Mouse (Mus musculus) liver, embryonic 15.5 days (tissue): ENCODE data around the gene Cyp1a2. TPM values are rescaled to one million over a fixed set of nuclear protein-coding genes. Genes with fewer than 3 reads are reported as not detected.

Experiments used
- ATAC-seq: fragments of 200-750 bp; cut with Nextera tagmentation; 2 replicates; pipeline ENCODE4 v1.8.0; 2017; ENCODE audit warnings: moderate number of reproducible peaks, mild to moderate bottlenecking, moderate library complexity; ENCODE audit not compliant: insufficient read depth
- H3K27ac ChIP-seq: fragments of 300-500 bp; sonication (generic); replicated peaks from 2 replicates; pipeline ENCODE4 v1.5.1; 2015; ENCODE audit warnings: mild to moderate bottlenecking, inconsistent platforms
- H3K27me3 ChIP-seq: fragments of 300-500 bp; sonication (generic); 2 replicates; pipeline ENCODE4 v1.6.1; 2015; ENCODE audit warnings: mild to moderate bottlenecking, inconsistent platforms
- H3K36me3 ChIP-seq: fragments of 300-500 bp; sonication (generic); replicated peaks from 2 replicates; pipeline ENCODE4 v1.6.1; 2015; ENCODE audit warnings: moderate library complexity, mild to moderate bottlenecking, inconsistent platforms
- H3K4me1 ChIP-seq: fragments of 300-500 bp; sonication (generic); replicated peaks from 2 replicates; pipeline ENCODE4 v1.6.1; 2015; ENCODE audit warnings: inconsistent platforms
- H3K4me2 ChIP-seq: fragments of 300-500 bp; sonication (generic); 2 replicates; pipeline ENCODE4 v1.6.1; 2015; ENCODE audit warnings: moderate library complexity, mild to moderate bottlenecking, inconsistent platforms
- H3K4me3 ChIP-seq: fragments of 300-500 bp; sonication (generic); replicated peaks from 2 replicates; pipeline ENCODE4 v1.5.1; 2015; ENCODE audit warnings: mild to moderate bottlenecking, inconsistent platforms
- H3K9ac ChIP-seq: fragments of 300-500 bp; sonication (generic); 2 replicates; pipeline ENCODE4 v1.6.1; 2015; ENCODE audit warnings: moderate library complexity, mild to moderate bottlenecking, inconsistent platforms
- H3K9me3 ChIP-seq: fragments of 300-500 bp; sonication (generic); replicated peaks from 2 replicates; pipeline ENCODE4 v1.6.1; 2016; ENCODE audit warnings: inconsistent platforms
- WGBS: fragments of 180-500 bp; shearing (Covaris S2); methylation state at CpG from one replicate; pipeline ENCODE4 v1.1.7; 2015; ENCODE audit warnings: mixed read lengths; ENCODE audit not compliant: insufficient replicate concordance; 5-methylcytosine and 5-hydroxymethylcytosine counted together
- polyA plus RNA-seq: library from polyadenylated mRNA; unstranded; fragments of >200 nt; fragmentation: Nextera tagmentation; extraction: Ambion mirVana; gene quantifications from 2 replicates; pipeline ENCODE4 v1.2.1, GENCODE M21; 2015

The Cyp1a2 gene
- polyA plus RNA-seq, 1 experiment from 2014 or later = 0.14 TPM

DNA sequence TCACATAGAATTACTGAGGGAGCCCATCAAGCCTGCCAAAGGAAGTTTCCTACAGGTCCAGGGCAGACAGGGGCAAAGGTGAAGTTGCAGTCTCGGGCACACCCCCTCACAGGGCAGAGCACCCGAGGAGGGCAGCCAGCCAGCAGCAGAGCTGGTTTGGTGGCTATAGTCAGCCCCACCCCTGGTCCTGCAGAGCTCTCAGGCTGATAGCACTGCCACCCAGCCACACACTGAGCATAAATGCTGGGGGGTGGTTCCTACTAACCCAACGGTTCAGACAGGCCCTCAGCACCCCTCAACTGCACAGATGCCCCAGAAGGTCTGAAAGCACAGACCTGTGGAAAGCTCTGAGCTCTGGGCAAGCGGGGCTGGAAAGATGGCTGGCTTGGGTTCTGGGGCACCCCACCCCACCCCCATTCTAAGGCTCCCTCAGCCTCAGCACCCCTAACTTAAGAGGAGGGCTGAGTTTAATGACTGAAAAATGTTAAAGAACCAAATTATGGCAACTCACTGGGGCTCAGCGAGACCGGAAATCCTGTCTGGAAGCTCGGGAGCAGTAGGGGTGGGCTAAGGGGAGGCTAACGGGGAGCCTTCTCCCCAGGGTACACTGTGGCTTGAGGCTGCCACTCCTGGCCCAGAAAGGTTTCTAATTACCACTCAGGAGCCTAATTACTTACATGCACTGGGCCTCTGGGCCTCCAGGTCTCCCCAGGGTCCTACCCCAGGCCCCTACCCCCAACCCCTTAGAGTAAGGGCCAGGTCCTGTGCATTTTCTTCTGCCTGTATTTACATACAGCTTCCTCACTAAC is 44.6 kb downstream of the Cyp1a2 start:
- peak; percentile 80 for ATAC-seq
- Histone ChIP-seq H3K9ac (peak overlapping the region; percentile 19), H3K27me3 (no peaks in the 10 kb centered on the region), H3K4me1 (peaks cover 93% of the 10 kb centered on the region), H3K36me3 (peaks cover 20% of the 10 kb centered on the region), H3K4me2 (peak overlapping the region; percentile 71), H3K9me3 (no peaks in the 10 kb centered on the region), H3K27ac (peak overlapping the region; percentile 96), H3K4me3 (peak overlapping the region; percentile 24)
- 6% methylated on average over 8 of the region's 8 CpGs for WGBS

DNA sequence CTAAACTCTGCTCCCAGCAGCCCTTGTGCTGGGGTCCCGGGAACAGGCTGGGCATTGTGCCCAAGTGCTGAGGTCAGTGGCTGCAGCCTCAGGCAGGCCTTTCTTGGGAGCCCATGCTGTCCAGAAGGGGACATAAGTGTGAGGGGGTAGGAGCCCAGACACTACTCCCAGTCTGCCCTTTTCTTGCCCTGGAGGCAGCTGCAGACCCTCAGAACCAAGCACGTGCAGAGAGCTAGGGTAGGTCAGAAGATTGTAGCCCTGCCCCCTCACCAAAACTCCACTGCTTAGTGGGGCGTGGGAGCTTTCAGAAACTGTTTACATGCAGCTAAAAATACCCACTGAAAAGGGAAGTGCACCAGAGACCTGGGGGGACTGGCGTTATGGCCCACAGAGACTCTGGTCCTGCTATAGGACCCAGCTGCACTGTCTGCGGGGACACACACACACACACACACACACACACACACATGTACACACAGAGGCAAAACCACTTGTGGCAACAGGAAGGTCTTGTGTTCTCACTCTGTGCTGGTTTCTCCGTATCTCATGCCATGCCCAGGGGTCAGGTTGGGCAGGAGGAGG is 45.7 kb downstream of the Cyp1a2 start:
- Histone ChIP-seq H3K4me2 (peak overlapping the region; percentile 71), H3K9ac (peak overlapping the region; percentile 21; the same call in 1 of the 2 replicates), H3K27me3 (no peaks in the 10 kb centered on the region), H3K4me3 (no peak overlapping the region), H3K36me3 (peaks cover 28% of the 10 kb centered on the region), H3K9me3 (no peaks in the 10 kb centered on the region), H3K4me1 (peaks cover 93% of the 10 kb centered on the region), H3K27ac (peak overlapping the region; percentile 96)
- 10% methylated on average over 6 of the region's 6 CpGs for WGBS
- no peak for ATAC-seq

DNA sequence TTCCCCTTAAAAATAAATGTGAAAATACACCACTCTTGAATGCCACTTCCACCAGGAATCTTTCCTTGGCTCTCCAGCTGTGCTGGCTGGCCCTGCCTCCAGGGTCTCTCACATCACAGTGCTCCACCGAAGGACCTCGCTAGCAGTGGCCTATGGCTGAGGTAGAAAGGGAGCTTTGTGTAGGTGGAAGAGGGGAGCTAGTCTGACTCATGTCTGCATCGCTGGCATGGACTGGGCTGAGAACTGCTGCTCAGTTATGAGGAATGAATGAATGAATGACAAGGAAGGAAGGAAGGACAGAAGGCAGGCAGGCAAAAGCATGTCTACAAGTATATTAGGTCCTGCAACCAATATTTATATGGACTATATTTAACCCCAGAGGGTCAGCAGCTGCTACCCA is 46.2 kb downstream of the Cyp1a2 start:
- 53% methylated on average over 3 of the region's 3 CpGs for WGBS
- H3K9ac ChIP-seq = 0 out of 2 replicates have a peak overlapping the region, but pooled peaks have one; percentile 21
- no peaks in the 10 kb centered on the region for H3K9me3 ChIP-seq
- peaks cover 91% of the 10 kb centered on the region for H3K4me1 ChIP-seq
- H3K4me2 ChIP-seq = no peak overlapping the region
- peaks cover 29% of the 10 kb centered on the region for H3K36me3 ChIP-seq
- H3K27ac ChIP-seq = peak overlapping the region; percentile 96
- no peaks in the 10 kb centered on the region for H3K27me3 ChIP-seq
- ATAC-seq = no peak
- H3K4me3 ChIP-seq = no peak overlapping the region

DNA sequence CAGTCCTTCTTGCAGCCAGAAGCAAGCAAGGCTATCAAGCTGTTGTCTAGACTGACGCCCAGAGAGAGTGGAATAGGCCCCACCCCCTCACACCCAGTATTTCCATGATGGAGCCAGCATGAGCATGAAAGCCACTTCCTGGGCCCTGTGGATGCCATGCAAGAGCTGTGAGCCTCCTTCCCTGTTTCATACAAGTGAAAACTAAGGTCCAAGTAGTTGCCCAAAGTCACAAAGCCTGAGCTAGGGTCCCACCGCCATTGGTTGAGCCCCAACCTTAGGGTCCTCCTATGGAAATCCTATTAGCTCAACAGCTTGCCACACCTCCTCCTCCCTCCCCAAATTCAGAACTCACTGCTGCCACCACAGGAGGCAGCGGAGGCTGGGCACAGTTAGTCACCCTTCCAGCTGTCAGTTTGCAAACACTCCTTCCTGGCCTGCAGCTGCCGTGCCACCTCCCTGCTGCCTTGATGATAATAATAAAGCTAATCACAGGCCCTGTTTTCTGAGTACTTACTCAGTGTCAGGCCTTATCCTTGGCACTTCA is 50.0 kb downstream of the Cyp1a2 start:
- H3K36me3 ChIP-seq = peaks cover 56% of the 10 kb centered on the region
- no peak overlapping the region for H3K4me2 ChIP-seq
- no peak for ATAC-seq
- no peak overlapping the region for H3K4me3 ChIP-seq
- no peak overlapping the region for H3K9ac ChIP-seq
- no peak overlapping the region; the same call in 1 of the 2 replicates for H3K27ac ChIP-seq
- no peaks in the 10 kb centered on the region for H3K9me3 ChIP-seq
- H3K4me1 ChIP-seq = peaks cover 62% of the 10 kb centered on the region
- H3K27me3 ChIP-seq = no peaks in the 10 kb centered on the region
- whole genome bisulfite sequencing = 30% methylated on average over 4 of the region's 4 CpGs

DNA sequence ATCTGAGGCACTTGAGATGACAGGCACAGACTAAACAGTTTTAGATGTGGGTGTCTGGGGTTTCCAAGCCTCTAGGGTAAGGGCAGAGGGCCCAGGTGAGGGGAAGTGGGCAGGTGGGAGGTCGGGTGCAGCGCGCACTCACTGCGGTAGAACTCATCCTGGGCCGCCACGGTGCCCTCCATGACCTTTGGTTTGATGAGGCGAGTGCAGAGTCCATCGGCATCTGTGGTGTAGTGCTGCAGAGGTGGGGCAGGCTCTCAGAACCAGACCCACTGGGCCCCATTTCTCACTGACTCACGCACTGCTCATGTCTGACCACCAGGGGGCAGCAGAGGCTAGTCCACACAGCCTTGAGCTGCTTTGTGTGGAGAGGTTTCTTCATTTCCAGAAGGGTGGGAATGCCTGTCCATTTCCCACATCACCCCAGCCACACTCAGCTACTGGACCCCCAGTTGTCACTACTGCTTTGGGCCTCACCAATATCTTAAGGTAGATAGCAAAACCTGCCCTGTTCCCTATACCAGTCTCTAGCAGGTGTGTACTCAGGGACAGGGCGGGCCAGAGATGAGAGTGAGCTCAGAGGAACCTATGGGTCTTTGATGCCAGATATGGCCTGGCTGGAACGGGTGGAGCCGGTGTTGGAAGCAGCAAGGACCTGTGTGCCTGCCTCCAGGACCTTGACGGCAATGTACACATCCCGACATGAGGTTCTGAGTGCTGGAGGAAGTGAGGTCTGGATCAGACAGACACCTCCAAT is 54.2 kb downstream of the Cyp1a2 start:
- WGBS = 58% methylated on average over 14 of the region's 14 CpGs
- no peak overlapping the region for H3K9ac ChIP-seq
- no peak overlapping the region for H3K4me2 ChIP-seq
- no peak overlapping the region for H3K4me3 ChIP-seq
- no peaks in the 10 kb centered on the region for H3K9me3 ChIP-seq
- H3K27me3 ChIP-seq = no peaks in the 10 kb centered on the region
- peaks cover 84% of the 10 kb centered on the region for H3K36me3 ChIP-seq
- peaks cover 26% of the 10 kb centered on the region for H3K4me1 ChIP-seq
- peak; percentile 40 for ATAC-seq
- peak overlapping the region; percentile 6; the same call in 1 of the 2 replicates for H3K27ac ChIP-seq

DNA sequence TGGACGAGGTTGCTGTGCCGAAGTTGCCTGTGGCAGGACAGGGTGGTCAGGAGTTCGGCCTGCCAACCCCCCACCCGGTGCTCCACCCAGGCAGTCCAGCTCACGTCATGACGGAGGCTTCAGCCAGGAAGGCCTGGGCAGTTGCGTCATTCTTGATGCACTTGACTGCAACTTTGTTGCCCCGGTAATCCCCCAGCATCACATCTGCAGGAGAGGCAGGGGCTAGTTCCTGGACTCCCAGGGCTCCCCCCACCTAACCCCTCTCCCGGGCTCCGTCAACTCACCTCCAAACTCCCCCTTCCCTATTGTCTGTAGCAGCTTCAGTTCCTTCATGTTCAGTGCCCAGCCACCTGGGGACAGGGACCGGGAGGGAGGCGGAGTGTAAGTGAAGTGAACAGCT is 54.8 kb downstream of the Cyp1a2 start:
- Histone ChIP-seq H3K4me2 (no peak overlapping the region), H3K27ac (no peak overlapping the region), H3K4me3 (no peak overlapping the region), H3K27me3 (no peaks in the 10 kb centered on the region), H3K4me1 (peaks cover 26% of the 10 kb centered on the region), H3K36me3 (peaks cover 78% of the 10 kb centered on the region), H3K9ac (no peak overlapping the region), H3K9me3 (no peaks in the 10 kb centered on the region)
- 76% methylated on average over 12 of the region's 12 CpGs for WGBS
- ATAC-seq = no peak

DNA sequence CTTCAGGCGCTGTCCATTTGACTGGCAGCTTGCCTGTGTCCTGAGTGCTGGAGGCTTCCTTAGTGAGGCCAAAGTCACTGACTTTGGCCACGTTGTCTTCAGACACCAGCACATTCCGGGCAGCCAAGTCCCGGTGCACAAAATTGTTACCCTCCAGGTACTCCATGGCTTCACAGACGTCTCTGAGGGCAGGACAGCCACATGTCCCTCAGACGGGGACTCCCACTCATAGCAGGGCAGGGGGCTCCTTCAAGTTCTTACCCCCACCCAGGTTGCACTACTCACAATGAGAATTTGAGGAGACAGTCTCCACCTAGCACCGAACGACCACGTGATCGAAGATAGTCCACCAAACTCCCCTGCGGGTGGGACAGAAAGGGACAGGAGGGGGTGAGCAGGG is 55.6 kb downstream of the Cyp1a2 start:
- H3K36me3 ChIP-seq = peaks cover 72% of the 10 kb centered on the region

DNA sequence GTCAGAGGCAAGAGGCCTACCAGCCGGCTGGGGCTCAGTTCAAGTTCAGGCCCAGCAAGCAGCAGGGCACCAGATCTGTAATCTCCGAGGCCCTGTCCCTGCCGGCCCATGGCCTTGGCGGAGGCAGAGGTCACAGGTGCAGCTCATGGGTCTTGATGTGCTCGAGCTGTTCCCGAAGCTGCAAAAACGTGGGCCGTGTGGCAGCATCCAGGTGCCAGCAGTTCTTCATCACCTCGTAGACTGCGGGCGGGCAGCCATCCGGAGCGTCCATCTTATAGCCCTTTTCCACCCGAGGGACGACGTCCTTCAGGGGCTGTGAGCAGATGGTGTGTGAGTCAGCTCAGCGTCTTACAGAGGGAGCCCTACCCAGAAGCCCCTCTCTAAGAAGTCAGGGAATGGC is 56.3 kb downstream of the Cyp1a2 start:
- H3K36me3 ChIP-seq = peaks cover 70% of the 10 kb centered on the region
- H3K27ac ChIP-seq = no peak overlapping the region
- 83% methylated on average over 17 of the region's 17 CpGs for whole genome bisulfite sequencing
- H3K9ac ChIP-seq = no peak overlapping the region
- no peak overlapping the region for H3K4me2 ChIP-seq
- H3K27me3 ChIP-seq = no peaks in the 10 kb centered on the region
- H3K9me3 ChIP-seq = no peaks in the 10 kb centered on the region
- H3K4me3 ChIP-seq = no peak overlapping the region
- H3K4me1 ChIP-seq = peaks cover 20% of the 10 kb centered on the region
- ATAC-seq = no peak

More for the DNA sequence above, 55.6 kb downstream of the Cyp1a2 start:
- ATAC-seq = no peak
- 81% methylated on average over 11 of the region's 11 CpGs for WGBS
- Histone ChIP-seq H3K4me1 (peaks cover 24% of the 10 kb centered on the region), H3K4me2 (no peak overlapping the region), H3K4me3 (no peak overlapping the region), H3K27me3 (no peaks in the 10 kb centered on the region), H3K9me3 (no peaks in the 10 kb centered on the region), H3K27ac (no peak overlapping the region), H3K9ac (no peak overlapping the region)

Other genes with a start within 250 kb of the Cyp1a2 start
- 8.9 and 10.5 TPM in 2 replicates for gene Ppcdc, start 243.6 kb downstream of the Cyp1a2 start, polyA plus RNA-seq
- 7.7 and 8.1 TPM in 2 replicates for gene Scamp5, start 215.6 kb downstream of the Cyp1a2 start, polyA plus RNA-seq
- 0.39 and 0.64 TPM in 2 replicates for gene Rpp25, start 179.7 kb downstream of the Cyp1a2 start, polyA plus RNA-seq
- 249 and 287 TPM in 2 replicates for gene Cox5a, start 162.4 kb downstream of the Cyp1a2 start, polyA plus RNA-seq
- 6.1 and 6.5 TPM in 2 replicates for gene Fam219b, start 146.2 kb downstream of the Cyp1a2 start, polyA plus RNA-seq
- gene Mpi, start 130.9 kb downstream of the Cyp1a2 start, polyA plus RNA-seq = 11.9 and 12.5 TPM in 2 replicates
- gene Scamp2, start 122.8 kb downstream of the Cyp1a2 start, polyA plus RNA-seq = 24.9 and 25.7 TPM in 2 replicates
- gene Ulk3, start 94.3 kb downstream of the Cyp1a2 start, polyA plus RNA-seq = 3.5 and 4.4 TPM in 2 replicates
- not detected in 2 replicates for gene Cplx3, start 77.4 kb downstream of the Cyp1a2 start, polyA plus RNA-seq
- not detected in 2 replicates for gene Lman1l, start 62.9 kb downstream of the Cyp1a2 start, polyA plus RNA-seq
- gene Csk, start 30.1 kb downstream of the Cyp1a2 start, polyA plus RNA-seq = 15.4 and 15.9 TPM in 2 replicates
- 0.13 and 0.16 TPM in 2 replicates for gene Cyp1a1, start 4.2 kb upstream of the Cyp1a2 start, polyA plus RNA-seq
- 13.8 and 16.2 TPM in 2 replicates for gene Edc3, start 24.8 kb upstream of the Cyp1a2 start, polyA plus RNA-seq
- gene Clk3, start 82.2 kb upstream of the Cyp1a2 start, polyA plus RNA-seq = 105 and 129 TPM in 2 replicates
- gene Arid3b, start 153.1 kb upstream of the Cyp1a2 start, polyA plus RNA-seq = 10.5 and 11.3 TPM in 2 replicates
- 50.7 and 52.4 TPM in 2 replicates for gene Ubl7, start 227.3 kb upstream of the Cyp1a2 start, polyA plus RNA-seq